21 mouse cellular contexts compared by ENCODE assay signal in the genomic region with DNA sequence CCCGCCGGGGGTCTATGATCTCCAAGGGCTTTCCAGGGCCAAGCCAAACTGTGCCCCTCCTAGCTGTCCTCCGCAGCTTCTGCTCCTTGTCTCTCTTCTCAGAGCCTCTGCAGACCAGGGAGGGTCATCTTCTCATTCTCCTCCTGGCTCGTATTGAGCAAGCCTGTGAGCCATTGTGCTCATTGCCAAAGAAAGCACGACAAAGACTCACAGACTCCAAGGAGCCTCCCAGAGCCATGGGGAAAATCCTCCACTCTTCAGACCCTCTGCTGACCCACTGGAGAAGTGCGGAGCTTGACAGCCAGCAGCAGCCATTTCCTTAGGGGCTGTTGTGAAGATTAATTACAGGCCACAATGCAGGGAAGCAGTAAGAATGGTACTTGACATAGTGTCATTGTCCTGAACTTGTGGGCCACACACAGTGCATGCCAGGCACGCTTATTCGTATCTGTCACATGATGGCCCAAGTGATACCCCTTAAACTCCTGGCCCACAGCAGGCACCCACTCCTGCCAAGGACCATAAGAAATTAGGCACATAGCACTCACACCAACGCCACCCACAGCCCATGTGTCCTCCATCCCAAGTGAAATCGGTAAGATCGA. TPM values are rescaled to one million over a fixed set of nuclear protein-coding genes. Genes with fewer than 3 reads are reported as not detected.
A peak's percentile ranks its signal among the peaks of the same experiment; 100 is the strongest.
DNase-seq lines count a peak whose midpoint lies in the region; ATAC-seq lines count a peak whose summit lies in the region.
"Had no signal": no experiment of that assay in that cellular context is flagged by ENCODE, and none has a peak within 500 bp of the region (broad histone marks: within the 10 kb centered on the region; RNA-seq: fewer than 3 reads in every experiment).

No protein-coding gene starts in this region.

- H3K4me2 ChIP-seq in forebrain, embryonic 14.5 days (ENCODE audit: low read length), result no peak overlapping the region
- H3K4me2 ChIP-seq: embryonic facial prominence, embryonic 12.5 days; forebrain, embryonic 12.5 days; hindbrain, embryonic 12.5 days had no signal

- peak overlapping the region; percentile 26; the same call in 1 of the 2 replicates for H3K27ac ChIP-seq in forebrain, embryonic 10.5 days
- no peak overlapping the region for H3K27ac ChIP-seq in forebrain, embryonic 14.5 days (ENCODE audit: low read depth, low read length)
- H3K27ac ChIP-seq: embryonic facial prominence, embryonic 12.5 days; forebrain, embryonic 12.5 days; hindbrain, embryonic 12.5 days had no signal

- 78% methylated on average over 11 of the region's 11 CpGs for WGBS in forebrain, embryonic 10.5 days
- 74% methylated on average over 11 of the region's 11 CpGs for WGBS in forebrain, embryonic 14.5 days

- peaks cover 54% of the 10 kb centered on the region for H3K4me1 ChIP-seq in forebrain, embryonic 10.5 days
- H3K4me1 ChIP-seq in forebrain, embryonic 14.5 days (ENCODE audit: control insufficient read depth, insufficient read depth, low read length), result peaks cover 20% of the 10 kb centered on the region

- no peaks in the 10 kb centered on the region for H3K9me3 ChIP-seq in forebrain, embryonic 10.5 days
- no peaks in the 10 kb centered on the region for H3K9me3 ChIP-seq in forebrain, embryonic 14.5 days (replicated peaks; ENCODE audit: control insufficient read depth, low read length)
- H3K9me3 ChIP-seq: embryonic facial prominence, embryonic 12.5 days; forebrain, embryonic 12.5 days; heart, embryonic 10.5 days; hindbrain, embryonic 12.5 days had no signal

- no peak overlapping the region for H3K4me3 ChIP-seq in forebrain, embryonic 10.5 days
- no peak overlapping the region for H3K4me3 ChIP-seq in forebrain, embryonic 14.5 days (ENCODE audit: low read depth, low read length)
- H3K4me3 ChIP-seq: embryonic facial prominence, embryonic 12.5 days; forebrain, embryonic 12.5 days; heart, embryonic 10.5 days; hindbrain, embryonic 12.5 days had no signal

- H3K27me3 ChIP-seq in forebrain, embryonic 10.5 days (ENCODE audit: poor library complexity, severe bottlenecking), result no peaks in the 10 kb centered on the region
- no peaks in the 10 kb centered on the region for H3K27me3 ChIP-seq in forebrain, embryonic 14.5 days (replicated peaks; ENCODE audit: control insufficient read depth, insufficient read depth, low read length)
- H3K27me3 ChIP-seq: embryonic facial prominence, embryonic 12.5 days; forebrain, embryonic 12.5 days had no signal

- no peak for DNase-seq in forebrain, embryonic 10.5 days (ENCODE audit: extremely low spot score, low spot score)
- no peak for DNase-seq in forebrain, embryonic 14.5 days (ENCODE audit: low spot score)
- DNase-seq in kidney, postnatal 10 days, result peak; percentile 10
- no peak for DNase-seq in kidney, postnatal 36 days
- peak; percentile 34 for DNase-seq in NIH3T3 (ENCODE audit: low read depth)
- no peak for DNase-seq in left cerebral cortex, adult 9 months (ENCODE audit: low spot score in 2 of 2)
- DNase-seq: adrenal gland, postnatal 25 days; cerebellum, adult 18-20 months; cerebellum, adult 9-11 months; cerebellum, postnatal 36 days; forebrain, postnatal 0 days; gastrocnemius, postnatal 25 days; heart, adult 18-20 months; heart, postnatal 10 days; heart, postnatal 4 days had no signal

- no peak for ATAC-seq in forebrain, embryonic 14.5 days
- ATAC-seq in granulocyte monocyte progenitor cell, adult 5-6 weeks (replicated peaks; ENCODE audit: poor library complexity, severe bottlenecking), result 0 out of 2 replicates have a peak, but pooled peaks have one; percentile 0
- ATAC-seq: forebrain, postnatal 0 days; hindbrain, embryonic 16.5 days had no signal

- no peak overlapping the region for H3K9ac ChIP-seq in forebrain, embryonic 14.5 days (ENCODE audit: low read length)
- H3K9ac ChIP-seq: embryonic facial prominence, embryonic 12.5 days; forebrain, embryonic 12.5 days; forebrain, postnatal 0 days; hindbrain, embryonic 12.5 days had no signal

- H3K36me3 ChIP-seq in forebrain, embryonic 10.5 days (replicated peaks), result no peaks in the 10 kb centered on the region
- no peaks in the 10 kb centered on the region for H3K36me3 ChIP-seq in forebrain, embryonic 14.5 days (ENCODE audit: control insufficient read depth, insufficient read depth, low read length)
- H3K36me3 ChIP-seq: embryonic facial prominence, embryonic 12.5 days; forebrain, embryonic 12.5 days; heart, embryonic 10.5 days; hindbrain, embryonic 12.5 days had no signal

RNA-seq across cellular contexts. Expression of a gene that starts 35.9 kb away (rescaled TPM):
- polyA plus RNA-seq in forebrain, embryonic 10.5 days (2016; fragmentation: Nextera tagmentation; extraction: Ambion mirVana), result 23.6 and 24.8 TPM in 2 replicates
- 17.9 and 19.5 TPM in 2 replicates for polyA plus RNA-seq in forebrain, embryonic 14.5 days (2014; fragmentation: Nextera tagmentation; extraction: Ambion mirVana)
- 158 and 179 TPM in 2 replicates for total RNA-seq in granulocyte monocyte progenitor cell, adult 5-6 weeks (2014; fragmentation: Nextera tagmentation)
- total RNA-seq in granulocyte monocyte progenitor cell, adult 5-6 weeks (2017), result 113 and 117 TPM in 2 replicates

RNA-seq across cellular contexts. Expression of a gene that starts 42.0 kb away (rescaled TPM):
- 338 and 351 TPM in 2 replicates for polyA plus RNA-seq in forebrain, embryonic 10.5 days (2016; fragmentation: Nextera tagmentation; extraction: Ambion mirVana)
- 134 and 154 TPM in 2 replicates for polyA plus RNA-seq in forebrain, embryonic 14.5 days (2014; fragmentation: Nextera tagmentation; extraction: Ambion mirVana)
- 628 and 659 TPM in 2 replicates for total RNA-seq in granulocyte monocyte progenitor cell, adult 5-6 weeks (2014; fragmentation: Nextera tagmentation)
- 773 and 843 TPM in 2 replicates for total RNA-seq in granulocyte monocyte progenitor cell, adult 5-6 weeks (2017)

Comparison
In these comparisons a context has a peak if more than half of its experiments do, and no peak if none do; other contexts are left out.
1. DNase-seq: peak in kidney, postnatal 10 days (single experiment) and NIH3T3 (single experiment); none in forebrain, embryonic 10.5 days (single experiment), forebrain, embryonic 14.5 days (single experiment), kidney, postnatal 36 days (0 of 2) and left cerebral cortex, adult 9 months (0 of 2).